Comparison of ENCODE assay signal across 29 mouse cellular contexts in the genomic region with DNA sequence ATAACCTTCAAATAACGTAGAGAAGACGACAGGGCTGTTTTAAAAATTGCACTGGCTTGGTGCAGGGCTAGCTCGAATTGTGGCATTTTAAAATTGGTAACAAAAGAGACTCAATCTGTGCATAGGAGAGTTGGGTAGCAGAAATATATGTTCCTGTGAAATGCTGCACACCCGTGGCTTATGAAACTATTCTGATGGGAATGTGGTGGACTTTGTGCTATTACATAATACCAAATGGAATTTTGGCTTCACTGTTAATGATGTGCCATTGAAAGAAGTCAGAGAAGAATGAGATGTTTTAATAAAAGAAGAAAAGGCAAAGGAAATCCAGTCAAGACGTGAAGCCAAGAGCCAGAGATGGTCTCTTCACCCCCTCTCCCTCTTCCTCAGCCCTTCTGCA. TPM values are rescaled to one million over a fixed set of nuclear protein-coding genes. Genes with fewer than 3 reads are reported as not detected.
DNase-seq lines count a peak whose midpoint lies in the region; ATAC-seq and TF ChIP-seq lines count a peak whose summit lies in the region.
"Had no signal": no experiment of that assay in that cellular context is flagged by ENCODE, and none has a peak within 500 bp of the region (broad histone marks: within the 10 kb centered on the region; RNA-seq: fewer than 3 reads in every experiment).

No protein-coding gene starts in this region.

- no peaks in the 10 kb centered on the region for H3K9me3 ChIP-seq in liver, embryonic 11.5 days (ENCODE audit: control insufficient read depth, low read length)
- H3K9me3 ChIP-seq in lung, postnatal 0 days (ENCODE audit: low read length): no peaks in the 10 kb centered on the region
- H3K9me3 ChIP-seq in limb, embryonic 14.5 days (ENCODE audit: control insufficient read depth, low read length): no peaks in the 10 kb centered on the region
- H3K9me3 ChIP-seq: embryonic facial prominence, embryonic 13.5 days; heart, embryonic 10.5 days; hindbrain, embryonic 12.5 days; intestine, embryonic 15.5 days; liver, embryonic 15.5 days had no signal

- no peak for TF ChIP-seq CTCF in liver, adult 2 months (IDR thresholded peaks at IDR 0.05; ENCODE audit: low read depth, low read length)
- TF ChIP-seq CTCF in lung, postnatal 0 days (IDR thresholded peaks at IDR 0.05): no peak
- TF ChIP-seq CTCF in lung, adult 2 months (IDR thresholded peaks at IDR 0.05; ENCODE audit: insufficient read depth, low read length): no peak

- no peaks in the 10 kb centered on the region for H3K27me3 ChIP-seq in liver, adult 2 months (ENCODE audit: control insufficient read depth, insufficient read depth, low read length)
- no peaks in the 10 kb centered on the region for H3K27me3 ChIP-seq in liver, embryonic 11.5 days (replicated peaks; ENCODE audit: control insufficient read depth, insufficient read depth, low read length)
- H3K27me3 ChIP-seq in lung, postnatal 0 days (replicated peaks; ENCODE audit: insufficient read depth, low read length): no peaks in the 10 kb centered on the region
- no peaks in the 10 kb centered on the region for H3K27me3 ChIP-seq in limb, embryonic 14.5 days (ENCODE audit: control insufficient read depth, insufficient read depth, low read length)
- H3K27me3 ChIP-seq: embryonic facial prominence, embryonic 13.5 days; hindbrain, embryonic 12.5 days; intestine, embryonic 15.5 days; liver, embryonic 15.5 days had no signal

- H3K4me1 ChIP-seq in liver, adult 2 months (ENCODE audit: control insufficient read depth, insufficient read depth, low read length): no peaks in the 10 kb centered on the region
- no peaks in the 10 kb centered on the region for H3K4me1 ChIP-seq in liver, embryonic 11.5 days (replicated peaks; ENCODE audit: control insufficient read depth, insufficient read depth, low read length)
- no peaks in the 10 kb centered on the region; the same call in 1 of the 2 replicates for H3K4me1 ChIP-seq in lung, postnatal 0 days (ENCODE audit: insufficient read depth, low read depth, low read length)
- H3K4me1 ChIP-seq in lung, adult 2 months (ENCODE audit: control insufficient read depth, insufficient read depth, low read length): peaks cover 2% of the 10 kb centered on the region; the same call in 1 of the 2 replicates
- H3K4me1 ChIP-seq in limb, embryonic 14.5 days (ENCODE audit: control insufficient read depth, insufficient read depth, low read length): no peaks in the 10 kb centered on the region
- H3K4me1 ChIP-seq: embryonic facial prominence, embryonic 13.5 days; heart, embryonic 10.5 days; hindbrain, embryonic 12.5 days; intestine, embryonic 15.5 days; liver, embryonic 15.5 days had no signal

- no peaks in the 10 kb centered on the region for H3K36me3 ChIP-seq in liver, adult 2 months (ENCODE audit: control insufficient read depth, insufficient read depth, low read length)
- no peaks in the 10 kb centered on the region for H3K36me3 ChIP-seq in liver, embryonic 11.5 days (ENCODE audit: control insufficient read depth, insufficient read depth, low read length)
- no peaks in the 10 kb centered on the region for H3K36me3 ChIP-seq in lung, postnatal 0 days (ENCODE audit: insufficient read depth, low read length)
- no peaks in the 10 kb centered on the region for H3K36me3 ChIP-seq in limb, embryonic 14.5 days (ENCODE audit: control insufficient read depth, insufficient read depth, low read length)
- H3K36me3 ChIP-seq: embryonic facial prominence, embryonic 13.5 days; heart, embryonic 10.5 days; hindbrain, embryonic 12.5 days; intestine, embryonic 15.5 days; liver, embryonic 15.5 days had no signal

- H3K9ac ChIP-seq in liver, adult 2 months (ENCODE audit: low read depth, low read length): no peak overlapping the region
- H3K9ac ChIP-seq in liver, embryonic 11.5 days (ENCODE audit: low read depth, low read length): no peak overlapping the region
- H3K9ac ChIP-seq in lung, postnatal 0 days (replicated peaks; ENCODE audit: low read depth): no peak overlapping the region
- no peak overlapping the region for H3K9ac ChIP-seq in limb, embryonic 14.5 days (ENCODE audit: low read depth, low read length, severe bottlenecking)
- H3K9ac ChIP-seq: embryonic facial prominence, embryonic 13.5 days; forebrain, postnatal 0 days; hindbrain, embryonic 12.5 days; intestine, embryonic 15.5 days; liver, embryonic 15.5 days had no signal

- DNase-seq in liver, adult 2 months (ENCODE audit: extremely low read depth, low read depth, low spot score): peak; percentile 66
- DNase-seq in liver, embryonic 11.5 days (ENCODE audit: low spot score): no peak
- DNase-seq in lung, postnatal 0 days (ENCODE audit: low spot score): peak; percentile 85
- DNase-seq in lung, adult 2 months: no peak
- peak; percentile 65 for DNase-seq in limb, embryonic 14.5 days (ENCODE audit: low spot score)
- DNase-seq in cerebellum, adult 18-20 months: no peak
- no peak for DNase-seq in left cerebral cortex, adult 9 months (ENCODE audit: low spot score in 2 of 2)
- DNase-seq: adrenal gland, postnatal 10 days; cerebellum, adult 11 months; cerebellum, postnatal 10 days; forebrain, postnatal 0 days; gastrocnemius, postnatal 14 days; heart, postnatal 36 days; kidney, adult 2 months; layer of hippocampus, postnatal 36 days; right cerebral cortex, adult 18-20 months; spleen, adult 18-20 months; thymus, adult 18-20 months; thymus, postnatal 36 days had no signal

- ATAC-seq in liver, embryonic 11.5 days (replicated peaks; ENCODE audit: low FRiP score): no peak
- ATAC-seq in lung, postnatal 0 days: peak; percentile 80
- no peak for ATAC-seq in limb, embryonic 14.5 days (ENCODE audit: low FRiP score, low read depth)
- ATAC-seq: hindbrain, postnatal 0 days; intestine, embryonic 15.5 days; midbrain, embryonic 16.5 days had no signal

- peak; percentile 83 for TF ChIP-seq EP300 in lung, postnatal 0 days (IDR thresholded peaks at IDR 0.05)

- H3K79me2 ChIP-seq in liver, adult 2 months (ENCODE audit: control insufficient read depth, insufficient read depth, low read length): no peaks in the 10 kb centered on the region

- no peak overlapping the region for H3K4me3 ChIP-seq in liver, adult 2 months (ENCODE audit: insufficient read depth, low read depth, low read length)
- H3K4me3 ChIP-seq in liver, embryonic 11.5 days (ENCODE audit: low read depth, low read length): no peak overlapping the region
- no peak overlapping the region for H3K4me3 ChIP-seq in lung, postnatal 0 days (ENCODE audit: low read depth, low read length)
- H3K4me3 ChIP-seq in lung, adult 2 months (replicated peaks; ENCODE audit: extremely low read depth, low read depth, low read length): no peak overlapping the region
- no peak overlapping the region for H3K4me3 ChIP-seq in limb, embryonic 14.5 days (replicated peaks; ENCODE audit: low read length)
- H3K4me3 ChIP-seq: embryonic facial prominence, embryonic 13.5 days; erythroblast, embryonic 14.5 days; heart, embryonic 10.5 days; hindbrain, embryonic 12.5 days; intestine, embryonic 15.5 days; liver, embryonic 15.5 days had no signal

- H3K27ac ChIP-seq in liver, adult 2 months (replicated peaks; ENCODE audit: insufficient read depth, low read depth, low read length): no peak overlapping the region
- no peak overlapping the region for H3K27ac ChIP-seq in liver, embryonic 11.5 days (ENCODE audit: low read depth, low read length)
- peak overlapping the region; percentile 54; the same call in 1 of the 2 replicates for H3K27ac ChIP-seq in lung, postnatal 0 days (ENCODE audit: low read length)
- H3K27ac ChIP-seq in limb, embryonic 14.5 days (replicated peaks; ENCODE audit: low read depth, low read length): peak overlapping the region; percentile 30
- H3K27ac ChIP-seq: embryonic facial prominence, embryonic 13.5 days; heart, embryonic 10.5 days; hindbrain, embryonic 12.5 days; hindbrain, postnatal 0 days; intestine, embryonic 15.5 days; liver, embryonic 15.5 days; stomach, postnatal 0 days had no signal

- WGBS in liver, adult 2 months: 67% methylated on average over 5 of the region's 5 CpGs
- 81% methylated on average over 5 of the region's 5 CpGs for WGBS in liver, embryonic 11.5 days
- WGBS in lung, postnatal 0 days: 52% methylated on average over 5 of the region's 5 CpGs
- 63% methylated on average over 5 of the region's 5 CpGs for WGBS in lung, adult 2 months
- 58% methylated on average over 5 of the region's 5 CpGs for WGBS in limb, embryonic 14.5 days

- H3K4me2 ChIP-seq in liver, embryonic 11.5 days: no peak overlapping the region
- no peak overlapping the region for H3K4me2 ChIP-seq in lung, postnatal 0 days (replicated peaks; ENCODE audit: low read depth, low read length)
- no peak overlapping the region for H3K4me2 ChIP-seq in limb, embryonic 14.5 days (replicated peaks; ENCODE audit: low read depth, low read length, severe bottlenecking)
- H3K4me2 ChIP-seq: embryonic facial prominence, embryonic 13.5 days; hindbrain, embryonic 12.5 days; intestine, embryonic 15.5 days; liver, embryonic 15.5 days; midbrain, embryonic 11.5 days had no signal

- TF ChIP-seq POLR2A in liver, adult 2 months (IDR thresholded peaks at IDR 0.05; ENCODE audit: extremely low read depth, insufficient read depth, low read length): no peak
- TF ChIP-seq POLR2A in lung, adult 2 months (IDR thresholded peaks at IDR 0.05; ENCODE audit: borderline replicate concordance, extremely low read depth, low read depth, low read length): no peak
- TF ChIP-seq POLR2A in limb, embryonic 14.5 days (IDR thresholded peaks at IDR 0.05; ENCODE audit: borderline replicate concordance, extremely low read depth, insufficient read depth, insufficient read length): no peak

RNA-seq across cellular contexts. Expression of a gene that starts 18.6 kb away (rescaled TPM):
- 12.2 and 14.2 TPM in 2 replicates for total RNA-seq in liver, adult 2 months (2014; rRNA removed)
- polyA plus RNA-seq in liver, adult 2 months (2012; rRNA removed): 3.6 and 4.9 TPM in 2 replicates
- polyA plus RNA-seq in liver, embryonic 11.5 days (2014; fragmentation: Nextera tagmentation; extraction: Ambion mirVana): 11.5 and 14.4 TPM in 2 replicates
- polyA plus RNA-seq in lung, postnatal 0 days (2015; fragmentation: Nextera tagmentation; extraction: Ambion mirVana): 6.9 and 10.1 TPM in 2 replicates
- 5.9 and 8.1 TPM in 2 replicates for polyA plus RNA-seq in lung, adult 2 months (2012; rRNA removed)
- 21.8 and 22.5 TPM in 2 replicates for polyA plus RNA-seq in limb, embryonic 14.5 days (2012; rRNA removed)
- polyA plus RNA-seq in limb, embryonic 14.5 days (2014; fragmentation: Nextera tagmentation; extraction: Ambion mirVana): 18.6 and 21.7 TPM in 2 replicates

Comparison
In these comparisons a context has a peak if more than half of its experiments do, and no peak if none do; other contexts are left out.
1. DNase-seq: peak in liver, adult 2 months (single experiment), lung, postnatal 0 days (single experiment) and limb, embryonic 14.5 days (single experiment); none in liver, embryonic 11.5 days (single experiment), lung, adult 2 months (single experiment), cerebellum, adult 18-20 months (0 of 2) and left cerebral cortex, adult 9 months (0 of 2).
2. H3K27ac ChIP-seq: peak in lung, postnatal 0 days (single experiment) and limb, embryonic 14.5 days (single experiment); none in liver, adult 2 months (single experiment) and liver, embryonic 11.5 days (single experiment).